Comparison of ENCODE assay signal across 23 mouse cellular contexts in the genomic region with DNA sequence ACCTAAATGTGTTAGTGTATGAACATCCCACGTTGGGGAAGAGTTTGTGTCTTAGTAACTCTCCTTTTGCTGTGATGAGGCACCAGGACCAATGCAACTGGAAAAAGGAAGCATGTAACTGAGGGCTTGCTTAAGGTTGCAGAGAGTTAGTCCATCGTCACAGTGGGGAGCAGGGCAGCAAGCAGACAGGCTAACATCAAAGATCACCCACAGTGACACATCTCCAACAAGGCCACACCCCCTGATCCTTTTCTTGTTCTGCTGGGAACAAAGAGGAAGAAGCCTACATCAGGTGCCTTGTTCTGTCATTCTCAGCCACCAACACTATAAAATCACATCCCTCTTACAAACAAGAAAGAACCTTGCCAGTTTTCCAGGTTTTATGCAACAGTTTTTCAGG. TPM values are rescaled to one million over a fixed set of nuclear protein-coding genes. Genes with fewer than 3 reads are reported as not detected.
DNase-seq lines count a peak whose midpoint lies in the region; ATAC-seq and TF ChIP-seq lines count a peak whose summit lies in the region.
"Had no signal": no experiment of that assay in that cellular context is flagged by ENCODE, and none has a peak within 500 bp of the region (broad histone marks: within the 10 kb centered on the region; RNA-seq: fewer than 3 reads in every experiment).

No protein-coding gene starts in this region.

- DNase-seq in 416B (ENCODE audit: low read depth): peak; percentile 19
- peak; percentile 30 for DNase-seq in MEL (ENCODE audit: low read depth, low spot score)
- DNase-seq in heart, postnatal 14 days: no peak
- DNase-seq in gastrocnemius, adult 8-10 months (ENCODE audit: low spot score in 2 of 2): no peak
- DNase-seq: adrenal gland, postnatal 10 days; adrenal gland, postnatal 36 days; cerebellum, adult 18-20 months; cerebellum, adult 9-10 months; cerebellum, postnatal 14 days; gastrocnemius, postnatal 25 days; heart, adult 2 months had no signal

- TF ChIP-seq POLR2A in MEL (IDR thresholded peaks at IDR 0.05; ENCODE audit: control insufficient read depth in 1 of 2, insufficient read depth in 1 of 2, low read depth in 1 of 2, low read length in 2 of 2, poor library complexity in 1 of 2): no peak

- H3K36me3 ChIP-seq in MEL (ENCODE audit: control insufficient read depth in 1 of 2, insufficient read depth in 2 of 2, low read length in 2 of 2): peaks cover 0 to 9% of the 10 kb centered on the region in 2 experiments; a peak in 2 of 4 replicates
- peaks cover 25% of the 10 kb centered on the region for H3K36me3 ChIP-seq in intestine, postnatal 0 days (ENCODE audit: control insufficient read depth, insufficient read depth)

- ATAC-seq in megakaryocyte progenitor cell, adult 5-6 weeks (replicated peaks; ENCODE audit: poor library complexity): peak; percentile 68
- ATAC-seq in intestine, postnatal 0 days: no peak
- ATAC-seq: CD4-positive, CD25-positive, alpha-beta regulatory T cell, adult 4 months; forebrain, embryonic 13.5 days; forebrain, embryonic 16.5 days; hindbrain, embryonic 16.5 days; intestine, embryonic 15.5 days; Patski had no signal

- intact Hi-C loops in heart, postnatal 14 days (cut with DNase I): no loop called here

- TF ChIP-seq RAD21 in MEL (IDR thresholded peaks at IDR 0.05; ENCODE audit: low read depth, low read length): no peak

- no peaks in the 10 kb centered on the region for H3K79me2 ChIP-seq in MEL (ENCODE audit: control insufficient read depth, insufficient read depth, low read length, poor library complexity)

- no peaks in the 10 kb centered on the region for H3K9me3 ChIP-seq in MEL (replicated peaks; ENCODE audit: insufficient read depth, low read length)
- no peaks in the 10 kb centered on the region for H3K9me3 ChIP-seq in intestine, postnatal 0 days (ENCODE audit: control insufficient read depth)
- H3K9me3 ChIP-seq: forebrain, embryonic 13.5 days; hindbrain, embryonic 12.5 days; intestine, embryonic 15.5 days had no signal

- no peak overlapping the region for H3K27ac ChIP-seq in MEL (ENCODE audit: control insufficient read depth, low read depth, low read length)
- H3K27ac ChIP-seq in intestine, postnatal 0 days (ENCODE audit: low read depth, low read length): no peak overlapping the region
- H3K27ac ChIP-seq: forebrain, embryonic 10.5 days; forebrain, embryonic 13.5 days; heart, adult 2 months; heart, embryonic 10.5 days; heart, embryonic 13.5 days; hindbrain, embryonic 12.5 days; intestine, embryonic 15.5 days had no signal

- no peak overlapping the region for H3K4me3 ChIP-seq in MEL (ENCODE audit: control insufficient read depth in 1 of 2, insufficient read depth in 1 of 2, low read depth in 2 of 2, low read length in 2 of 2)
- H3K4me3 ChIP-seq in intestine, postnatal 0 days (ENCODE audit: low read depth, low read length): no peak overlapping the region
- H3K4me3 ChIP-seq: forebrain, embryonic 10.5 days; forebrain, embryonic 13.5 days; heart, adult 2 months; heart, embryonic 10.5 days; heart, embryonic 13.5 days; hindbrain, embryonic 12.5 days; intestine, embryonic 15.5 days had no signal

- H3K9ac ChIP-seq in MEL (ENCODE audit: control insufficient read depth, low read depth, low read length, poor library complexity, severe bottlenecking): no peak overlapping the region
- H3K9ac ChIP-seq in intestine, postnatal 0 days (ENCODE audit: low read depth, low read length): no peak overlapping the region
- H3K9ac ChIP-seq: forebrain, embryonic 13.5 days; heart, embryonic 13.5 days; hindbrain, embryonic 12.5 days; intestine, embryonic 15.5 days had no signal

- no peaks in the 10 kb centered on the region for H3K27me3 ChIP-seq in MEL (ENCODE audit: control insufficient read depth in 1 of 2, insufficient read depth in 2 of 2, low read length in 2 of 2)
- H3K27me3 ChIP-seq in intestine, postnatal 0 days (replicated peaks; ENCODE audit: control insufficient read depth, insufficient read depth, low read length): no peaks in the 10 kb centered on the region
- H3K27me3 ChIP-seq: forebrain, embryonic 13.5 days; heart, embryonic 13.5 days; hindbrain, embryonic 12.5 days; intestine, embryonic 15.5 days; Patski had no signal

- no peak for TF ChIP-seq EP300 in MEL (IDR thresholded peaks at IDR 0.05; ENCODE audit: low read depth in 1 of 2, low read length in 2 of 2)

- no peaks in the 10 kb centered on the region for H3K4me1 ChIP-seq in MEL (ENCODE audit: control insufficient read depth in 1 of 2, insufficient read depth in 2 of 2, low read length in 2 of 2)
- H3K4me1 ChIP-seq in intestine, postnatal 0 days (replicated peaks; ENCODE audit: control insufficient read depth, insufficient read depth, low read length): no peaks in the 10 kb centered on the region
- H3K4me1 ChIP-seq: forebrain, embryonic 13.5 days; hindbrain, embryonic 12.5 days; intestine, embryonic 15.5 days had no signal

- no peak overlapping the region for H3K4me2 ChIP-seq in intestine, postnatal 0 days (replicated peaks; ENCODE audit: low read depth)
- H3K4me2 ChIP-seq: forebrain, embryonic 13.5 days; heart, embryonic 13.5 days; hindbrain, embryonic 12.5 days; intestine, embryonic 15.5 days had no signal

- 48% methylated on average over 2 of the region's 2 CpGs for WGBS in intestine, postnatal 0 days

- TF ChIP-seq CTCF in MEL (IDR thresholded peaks at IDR 0.05 in 2 of 3, conservative IDR thresholded peaks at IDR 0.05 in 1 of 3; ENCODE audit: control insufficient read depth in 1 of 3, insufficient read depth in 1 of 3, low read depth in 2 of 3, low read length in 3 of 3, poor library complexity in 1 of 3, severe bottlenecking in 1 of 3): no peak
- no peak for TF ChIP-seq CTCF in intestine, postnatal 0 days (IDR thresholded peaks at IDR 0.05; ENCODE audit: low read depth)

TF ChIP-seq in MEL, 35 proteins besides CTCF, POLR2A, EP300 and RAD21:
- TF ChIP-seq ZC3H11A (IDR thresholded peaks at IDR 0.05; ENCODE audit: low read depth, low read length) (no peak), MAX (IDR thresholded peaks at IDR 0.05; ENCODE audit: low read length) (no peak)

RNA-seq across cellular contexts. Expression of a gene that starts 16.5 kb away (rescaled TPM):
- 78.3 and 83.9 TPM in 2 replicates for total RNA-seq in MEL (2012; rRNA removed)
- 100 to 1,000 TPM in 1 of 2 experiments, 10 to 100 TPM in 1; 89.5 to 107 TPM for polyA plus RNA-seq in MEL (2012; ENCODE audit: insufficient read depth in 1 of 2, insufficient read length in 2 of 2, low read depth in 1 of 2, low replicate concordance in 2 of 2, missing spikeins in 1 of 2)
- 138 and 142 TPM in 2 replicates for total RNA-seq in megakaryocyte progenitor cell, adult 5-6 weeks (2015)
- total RNA-seq in megakaryocyte progenitor cell, adult 5-6 weeks (2017): 176 and 180 TPM in 2 replicates
- 28.0 and 31.5 TPM in 2 replicates for polyA plus RNA-seq in intestine, postnatal 0 days (2015; fragmentation: Nextera tagmentation; extraction: Ambion mirVana)
- total RNA-seq in heart, postnatal 14 days (2021): 100 to 1,000 TPM; 113 to 117 TPM
- total RNA-seq in gastrocnemius, adult 8-10 months (2022): 100 to 1,000 TPM; 121 to 128 (median 126) TPM

RNA-seq across cellular contexts. Expression of a gene that starts 34.2 kb away (rescaled TPM):
- 78.7 and 96.3 TPM in 2 replicates for total RNA-seq in MEL (2012; rRNA removed)
- polyA plus RNA-seq in MEL (2012; ENCODE audit: insufficient read depth in 1 of 2, insufficient read length in 2 of 2, low read depth in 1 of 2, low replicate concordance in 2 of 2, missing spikeins in 1 of 2): 10 to 100 TPM; 80.5 to 83.8 TPM
- total RNA-seq in megakaryocyte progenitor cell, adult 5-6 weeks (2015): 130 and 146 TPM in 2 replicates
- 136 and 145 TPM in 2 replicates for total RNA-seq in megakaryocyte progenitor cell, adult 5-6 weeks (2017)
- 156 TPM in 2 replicates for polyA plus RNA-seq in intestine, postnatal 0 days (2015; fragmentation: Nextera tagmentation; extraction: Ambion mirVana)
- total RNA-seq in heart, postnatal 14 days (2021): 10 to 100 TPM; 15.8 to 17.5 TPM
- 1 to 10 TPM; 5.3 to 7.7 (median 6.6) TPM for total RNA-seq in gastrocnemius, adult 8-10 months (2022)

RNA-seq across cellular contexts. Expression of a gene that starts 34.3 kb away (rescaled TPM):
- total RNA-seq in MEL (2012; rRNA removed): 70.2 and 79.5 TPM in 2 replicates
- 100 to 1,000 TPM in 1 of 2 experiments, 10 to 100 TPM in 1; 67.3 to 192 TPM for polyA plus RNA-seq in MEL (2012; ENCODE audit: insufficient read depth in 1 of 2, insufficient read length in 2 of 2, low read depth in 1 of 2, low replicate concordance in 2 of 2, missing spikeins in 1 of 2)
- total RNA-seq in megakaryocyte progenitor cell, adult 5-6 weeks (2015): 173 and 174 TPM in 2 replicates
- total RNA-seq in megakaryocyte progenitor cell, adult 5-6 weeks (2017): 94.7 and 102 TPM in 2 replicates
- polyA plus RNA-seq in intestine, postnatal 0 days (2015; fragmentation: Nextera tagmentation; extraction: Ambion mirVana): 28.4 and 29.2 TPM in 2 replicates
- 10 to 100 TPM; 36.4 to 42.7 TPM for total RNA-seq in heart, postnatal 14 days (2021)
- total RNA-seq in gastrocnemius, adult 8-10 months (2022): 10 to 100 TPM; 39.4 to 49.8 (median 47.2) TPM

Comparison
In these comparisons a context has a peak if more than half of its experiments do, and no peak if none do; other contexts are left out.
1. DNase-seq: peak in 416B (single experiment) and MEL (single experiment); none in heart, postnatal 14 days (0 of 2) and gastrocnemius, adult 8-10 months (0 of 2).